Comparison of ENCODE assay signal across 14 mouse cellular contexts in the genomic region with DNA sequence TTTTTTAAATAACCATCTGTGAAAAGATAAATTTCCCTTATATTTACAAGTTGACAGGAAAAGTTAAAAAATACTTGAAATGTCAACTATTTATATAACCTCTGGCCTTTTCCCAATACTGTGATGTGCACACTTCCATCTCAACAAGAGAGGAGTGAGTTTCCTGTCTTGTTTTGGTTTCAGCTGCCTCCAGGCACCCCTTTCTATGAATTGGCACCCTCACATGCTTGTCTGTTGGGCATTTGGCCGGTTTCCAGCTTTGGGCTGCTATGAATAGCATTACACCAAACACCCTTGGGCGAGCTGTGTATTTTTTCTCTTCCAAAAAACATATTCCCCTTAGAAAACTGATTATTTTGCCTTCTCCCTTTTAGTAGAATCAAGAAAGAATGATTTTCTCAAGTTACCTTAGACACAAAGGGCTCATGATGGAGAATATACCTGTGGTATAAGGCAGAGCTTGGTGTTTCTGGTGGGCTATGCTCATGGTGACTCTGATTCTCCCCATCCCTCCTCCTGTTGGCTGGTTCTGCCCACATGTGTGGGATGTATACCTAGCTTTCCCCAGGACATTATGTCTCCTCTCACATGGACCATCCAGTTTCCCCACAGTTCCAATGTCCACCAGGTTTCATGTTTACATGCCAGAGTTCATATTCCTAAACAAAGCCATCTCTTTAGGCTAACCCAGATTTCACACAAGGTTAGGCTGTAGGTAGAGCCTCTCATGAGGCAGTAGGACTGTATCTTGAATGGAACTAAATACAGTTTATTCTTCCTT. TPM values are rescaled to one million over a fixed set of nuclear protein-coding genes. Genes with fewer than 3 reads are reported as not detected.
A peak's percentile ranks its signal among the peaks of the same experiment; 100 is the strongest.
DNase-seq lines count a peak whose midpoint lies in the region; ATAC-seq lines count a peak whose summit lies in the region.
"Had no signal": no experiment of that assay in that cellular context is flagged by ENCODE, and none has a peak within 500 bp of the region (broad histone marks: within the 10 kb centered on the region; RNA-seq: fewer than 3 reads in every experiment).

No protein-coding gene starts in this region.

- no peaks in the 10 kb centered on the region for H3K9me3 ChIP-seq in heart, embryonic 15.5 days (replicated peaks)

- peaks cover 10% of the 10 kb centered on the region; the same call in 1 of the 2 replicates for H3K4me1 ChIP-seq in heart, embryonic 15.5 days (replicated peaks)

- H3K4me2 ChIP-seq in heart, embryonic 15.5 days, result no peak overlapping the region

- DNase-seq in cerebellum, postnatal 36 days, result peak; percentile 7 to 23
- no peak for DNase-seq in cerebellum, adult 18-20 months
- DNase-seq in heart, postnatal 25 days (ENCODE audit: low spot score), result no peak
- peak; percentile 10 for DNase-seq in right cerebral cortex, adult 18-20 months
- DNase-seq in right cerebral cortex, postnatal 36 days (ENCODE audit: low spot score in 2 of 2), result no peak
- no peak for DNase-seq in ovary, postnatal 14 days (ENCODE audit: low spot score)
- DNase-seq in kidney, adult 11 months, result no peak
- DNase-seq: adrenal gland, postnatal 14 days; B cell, adult 2 months; lung, adult 18-20 months; midbrain, embryonic 14.5 days; thymus, postnatal 4 days had no signal

- H3K36me3 ChIP-seq in heart, embryonic 15.5 days, result no peaks in the 10 kb centered on the region

- no peak overlapping the region for H3K4me3 ChIP-seq in heart, embryonic 15.5 days

- H3K9ac ChIP-seq in heart, embryonic 15.5 days, result no peak overlapping the region

- ATAC-seq in heart, embryonic 15.5 days (replicated peaks; ENCODE audit: insufficient number of reproducible peaks, insufficient read depth, low FRiP score, low read depth), result no peak
- ATAC-seq: inflammation-experienced regulatory T-cells, adult 6 months had no signal

- H3K27ac ChIP-seq in heart, embryonic 15.5 days, result peak overlapping the region; percentile 46; the same call in 1 of the 2 replicates

- 37% methylated on average over 2 of the region's 2 CpGs for WGBS in heart, embryonic 15.5 days

- intact Hi-C loops in heart, postnatal 25 days (cut with DNase I), result no loop called here

- H3K27me3 ChIP-seq in heart, embryonic 15.5 days, result peaks cover 4% of the 10 kb centered on the region; the same call in 1 of the 2 replicates

RNA-seq across cellular contexts. Expression of a gene that starts 10.3 kb away (rescaled TPM):
- polyA plus RNA-seq in heart, embryonic 15.5 days (2015; fragmentation: Nextera tagmentation; extraction: Ambion mirVana), result 503 and 529 TPM in 2 replicates
- 100 to 1,000 TPM; 103 to 108 TPM for total RNA-seq in heart, postnatal 25 days (2021)
- polyA plus RNA-seq: inflammation-experienced regulatory T-cells, adult 6 months had no signal

Comparison
In these comparisons a context has a peak if more than half of its experiments do, and no peak if none do; other contexts are left out.
1. DNase-seq: peak in cerebellum, postnatal 36 days (2 of 2) and right cerebral cortex, adult 18-20 months (single experiment); none in cerebellum, adult 18-20 months (0 of 2), heart, postnatal 25 days (single experiment), right cerebral cortex, postnatal 36 days (0 of 2), ovary, postnatal 14 days (single experiment) and kidney, adult 11 months (single experiment).